Mouse (Mus musculus) small intestine, adult 2 months (tissue): ENCODE measurements around the gene Rarb.

Experiments
- CTCF ChIP-seq: fragments of 200-500 bp; IDR thresholded peaks from 2 replicates; pipeline ENCODE4 v1.5.1; 2012; ENCODE audit warnings: low read depth, mild to moderate bottlenecking, control low read depth, inconsistent platforms, low read length, moderate library complexity, mixed read lengths; ENCODE audit not compliant: insufficient replicate concordance, insufficient read length; ENCODE audit errors: extremely low read depth
- POLR2A ChIP-seq: fragments of 200-500 bp; IDR thresholded peaks from 2 replicates; pipeline ENCODE4 v1.6.1; 2012; ENCODE audit warnings: low read depth, mild to moderate bottlenecking, control low read depth, inconsistent platforms, low read length, moderate library complexity

- TF ChIP-seq CTCF (no peak), POLR2A (no peak)
Observed at GRCm38 (mm10) chr14:16544995-16545394, 274.0 kb downstream of the Rarb start.
